Mouse (Mus musculus): ENCODE data around the gene Sptb. TPM values are rescaled to one million over a fixed set of nuclear protein-coding genes. Genes with fewer than 3 reads are reported as not detected.

Gene Sptb
- total RNA-seq, 2 experiments from 2014 or later: 75.3 to 82.1 TPM

DNA sequence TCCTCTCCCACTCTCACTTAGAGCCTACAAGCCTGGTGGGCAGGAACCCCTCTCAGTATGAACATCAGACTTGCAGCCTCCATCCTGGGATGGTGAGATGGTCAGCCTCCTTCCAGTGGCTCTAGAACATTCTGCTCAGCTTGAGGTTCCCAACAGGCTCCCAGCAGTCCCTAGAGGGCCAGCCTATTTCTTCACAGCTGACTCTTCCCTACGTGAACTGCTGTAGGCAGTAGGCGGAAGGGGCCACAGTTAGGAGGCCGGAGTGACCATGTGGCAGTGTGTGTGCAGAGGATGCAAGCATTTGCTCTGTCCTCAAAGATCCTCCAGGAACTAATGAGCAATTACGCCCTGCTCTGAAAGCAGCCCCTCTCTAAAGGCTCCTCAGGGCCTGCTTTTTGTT lies 92.2 kb downstream of the Sptb start:
- intact Hi-C loops (cut with DNase I): no loop called here

DNA sequence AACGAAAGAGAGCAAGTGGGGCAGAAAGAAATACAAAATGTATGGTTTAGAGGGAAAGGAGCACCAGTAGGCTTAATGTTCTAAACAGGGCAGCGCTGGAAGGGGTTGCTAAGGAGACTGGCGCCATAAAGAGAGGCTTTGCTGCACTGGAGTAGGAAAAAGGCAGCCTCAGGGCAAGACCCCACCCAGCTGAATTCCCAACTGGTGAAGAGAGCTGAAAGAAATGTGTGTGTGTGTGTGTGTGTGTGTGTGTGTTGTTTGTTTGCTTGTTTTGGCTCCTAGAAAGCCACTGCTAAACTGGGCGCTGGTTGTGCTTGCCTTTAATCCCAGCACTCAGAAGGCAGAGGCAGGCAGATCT lies 94.8 kb downstream of the Sptb start:
- no peak for DNase-seq (ENCODE audit: low spot score in 2 of 2)
- intact Hi-C loops (cut with DNase I): no loop called here

More for the DNA sequence above, 92.2 kb downstream of the Sptb start:
- DNase-seq (ENCODE audit: low spot score in 2 of 2): no peak

DNA sequence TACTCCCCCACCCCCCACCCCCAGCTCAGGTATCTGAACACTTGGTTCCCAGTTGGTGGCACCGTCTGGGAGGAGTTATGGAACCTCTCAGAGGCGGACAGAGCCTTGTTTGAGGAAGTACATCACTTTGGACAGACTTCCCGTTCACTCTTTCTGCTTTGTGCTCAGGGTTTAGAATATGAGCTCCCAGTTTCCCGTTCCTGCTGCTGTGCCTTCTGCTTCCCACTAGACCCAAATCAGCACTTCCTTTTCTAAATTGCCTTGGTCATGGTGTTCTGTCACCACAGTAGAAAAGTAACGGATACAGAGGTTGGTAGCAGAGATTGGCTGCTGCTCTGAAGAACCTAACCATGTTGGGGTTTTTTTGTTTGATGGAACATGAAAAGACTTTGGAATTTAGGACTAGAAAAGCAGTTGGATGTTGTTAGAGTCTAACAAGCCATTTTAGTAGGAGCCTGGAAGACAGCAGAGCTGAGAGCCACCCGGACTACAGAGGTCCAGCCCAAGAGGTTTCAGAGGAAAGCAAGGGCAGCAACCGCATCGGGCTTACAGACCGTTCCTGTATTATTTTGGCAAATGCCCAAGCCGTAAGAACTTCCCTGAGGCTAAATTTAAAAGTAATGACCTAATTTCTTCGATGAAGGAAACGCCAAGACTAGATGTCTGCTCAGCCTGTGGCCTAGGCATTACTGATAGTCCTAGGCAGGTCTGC lies 95.3 kb downstream of the Sptb start:
- no peak for DNase-seq (ENCODE audit: low spot score in 2 of 2)

DNA sequence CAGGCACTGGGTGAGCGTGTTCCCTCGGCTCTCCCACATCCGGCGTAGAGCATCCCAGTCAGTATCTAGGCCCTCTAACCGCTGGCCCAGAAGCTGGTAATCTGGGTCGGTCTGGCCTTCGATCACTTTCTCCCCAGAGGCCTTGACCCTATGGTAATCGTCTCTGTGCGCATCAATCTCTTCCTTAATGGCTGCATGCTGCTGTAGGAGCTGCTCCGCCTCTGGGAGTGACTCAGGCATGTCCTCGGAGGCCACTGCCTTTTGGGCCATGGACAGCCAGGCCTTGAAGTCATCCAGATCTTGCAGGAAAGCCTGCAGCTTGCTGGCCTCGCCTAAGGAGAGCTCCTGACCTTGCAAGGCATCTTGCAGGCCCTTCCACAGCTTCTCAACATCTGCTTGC lies 97.7 kb downstream of the Sptb start:
- no peak for DNase-seq (ENCODE audit: low spot score in 2 of 2)
- intact Hi-C loops (cut with DNase I): no loop called here

More for the DNA sequence above, 95.3 kb downstream of the Sptb start:
- intact Hi-C loops (cut with DNase I): no loop called here

DNA sequence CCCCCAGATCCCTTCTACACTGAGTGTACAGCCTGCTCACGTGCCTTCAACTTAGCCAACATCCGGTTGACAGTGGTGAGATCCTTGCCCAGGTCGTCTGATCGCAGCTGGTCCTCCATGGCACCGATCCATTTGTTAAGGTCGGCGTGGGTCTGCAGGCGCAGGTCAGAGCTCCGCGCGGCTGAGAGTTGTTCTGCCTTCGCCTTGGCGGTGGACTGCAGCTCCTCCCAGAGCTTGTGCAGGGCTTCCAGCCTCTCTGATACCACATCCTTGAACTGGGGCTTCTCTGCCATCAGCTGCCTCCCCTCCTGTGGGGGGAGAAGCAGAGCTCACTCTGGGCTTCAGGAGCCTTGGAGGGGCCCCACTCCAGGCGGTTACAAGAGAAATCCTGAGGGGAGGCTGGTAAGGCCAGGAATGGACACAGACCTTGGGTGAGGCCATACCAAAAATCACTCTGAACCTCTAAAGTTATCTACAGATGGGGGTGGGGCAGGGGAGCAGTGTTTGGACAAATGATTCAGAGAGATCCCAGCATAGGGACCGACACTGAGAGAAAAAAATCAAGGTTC lies 101.3 kb downstream of the Sptb start:
- DNase-seq (ENCODE audit: low spot score in 2 of 2): no peak
- intact Hi-C loops (cut with DNase I): no loop called here

DNA sequence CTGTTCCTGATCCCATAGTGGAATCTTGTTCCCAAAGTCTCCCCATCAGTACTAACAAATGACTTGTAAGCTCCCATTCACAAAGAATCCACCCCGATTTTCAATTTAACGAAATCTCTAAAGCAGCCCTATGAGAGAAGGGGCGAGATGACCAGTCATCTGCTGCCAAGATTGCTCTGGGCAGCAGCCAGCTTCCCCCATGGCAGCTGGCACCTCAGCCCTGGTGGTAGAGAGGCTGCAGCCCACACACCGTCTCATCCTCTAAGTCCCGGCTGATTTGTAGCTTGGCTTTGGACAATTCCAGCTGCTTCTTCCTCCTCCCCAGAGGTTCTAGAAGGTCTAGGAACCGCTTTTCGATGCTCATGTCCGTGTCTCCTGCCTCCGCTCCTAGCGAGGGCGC lies 102.1 kb downstream of the Sptb start:
- intact Hi-C loops (cut with DNase I): no loop called here
- DNase-seq (ENCODE audit: low spot score in 2 of 2): no peak

DNA sequence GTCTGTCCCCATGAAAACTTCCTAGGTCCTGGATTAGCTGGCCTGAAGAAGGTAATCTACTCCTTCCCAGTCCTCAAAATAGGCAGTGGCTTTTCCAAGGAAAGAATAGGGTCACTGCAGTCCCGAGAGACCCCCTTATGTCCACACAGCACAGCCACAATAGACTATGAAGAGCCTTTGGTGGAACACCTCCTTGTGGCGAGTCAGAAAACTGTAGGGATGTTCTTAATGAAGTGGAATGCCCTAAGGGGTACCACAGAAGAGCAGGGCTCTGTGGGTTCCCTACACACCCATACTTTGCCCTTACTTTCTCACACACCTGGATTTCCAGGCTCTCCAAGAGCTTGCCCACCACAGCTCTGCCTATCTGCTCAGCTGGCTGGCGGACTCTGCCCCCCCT lies 104.5 kb downstream of the Sptb start:
- intact Hi-C loops (cut with DNase I): no loop called here
- DNase-seq (ENCODE audit: low spot score in 2 of 2): no peak

DNA sequence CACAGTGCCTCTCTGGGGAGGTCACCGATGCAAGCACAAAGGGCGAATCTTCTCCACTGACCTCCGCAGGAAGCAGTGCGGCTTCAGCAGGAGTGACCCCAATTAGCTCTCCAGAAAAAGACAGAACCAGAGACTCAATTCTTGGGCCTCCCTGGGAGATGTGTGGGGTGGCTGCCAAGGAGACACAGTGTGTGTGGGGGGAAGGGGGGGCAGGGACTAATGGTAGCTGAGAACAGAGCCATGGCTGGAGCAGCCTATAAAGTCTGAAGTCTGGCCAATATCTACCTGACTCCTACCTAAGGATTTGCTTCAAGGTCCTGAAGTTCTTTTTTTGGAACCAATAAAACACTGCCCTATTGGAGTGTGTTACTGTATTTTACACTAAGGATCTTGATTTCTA lies 105.8 kb downstream of the Sptb start:
- no peak for DNase-seq (ENCODE audit: low spot score in 2 of 2)
- intact Hi-C loops (cut with DNase I): no loop called here

DNA sequence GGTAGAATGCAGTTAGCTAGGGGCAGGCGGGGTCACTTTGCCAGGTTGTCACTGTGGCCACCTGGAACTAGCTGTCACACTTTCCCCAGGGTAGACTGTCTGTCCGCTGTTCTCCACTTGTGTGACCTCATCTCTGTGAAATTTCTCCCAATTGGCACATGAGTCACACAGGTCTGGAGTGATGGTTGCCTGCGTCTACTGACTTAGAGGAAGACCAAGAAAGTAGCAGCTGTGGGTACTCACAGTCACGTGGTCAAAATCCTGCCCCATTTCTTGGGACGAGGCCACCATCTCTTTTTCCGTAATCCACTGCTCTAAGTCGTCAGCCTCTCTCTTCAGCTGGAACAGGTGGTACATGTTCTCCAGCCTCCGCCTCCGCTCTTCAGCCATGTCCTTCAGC lies 106.6 kb downstream of the Sptb start:
- intact Hi-C loops (cut with DNase I): no loop called here
- peak in 1 of 2 experiments; percentile 47 for DNase-seq (ENCODE audit: low spot score in 2 of 2)

DNA sequence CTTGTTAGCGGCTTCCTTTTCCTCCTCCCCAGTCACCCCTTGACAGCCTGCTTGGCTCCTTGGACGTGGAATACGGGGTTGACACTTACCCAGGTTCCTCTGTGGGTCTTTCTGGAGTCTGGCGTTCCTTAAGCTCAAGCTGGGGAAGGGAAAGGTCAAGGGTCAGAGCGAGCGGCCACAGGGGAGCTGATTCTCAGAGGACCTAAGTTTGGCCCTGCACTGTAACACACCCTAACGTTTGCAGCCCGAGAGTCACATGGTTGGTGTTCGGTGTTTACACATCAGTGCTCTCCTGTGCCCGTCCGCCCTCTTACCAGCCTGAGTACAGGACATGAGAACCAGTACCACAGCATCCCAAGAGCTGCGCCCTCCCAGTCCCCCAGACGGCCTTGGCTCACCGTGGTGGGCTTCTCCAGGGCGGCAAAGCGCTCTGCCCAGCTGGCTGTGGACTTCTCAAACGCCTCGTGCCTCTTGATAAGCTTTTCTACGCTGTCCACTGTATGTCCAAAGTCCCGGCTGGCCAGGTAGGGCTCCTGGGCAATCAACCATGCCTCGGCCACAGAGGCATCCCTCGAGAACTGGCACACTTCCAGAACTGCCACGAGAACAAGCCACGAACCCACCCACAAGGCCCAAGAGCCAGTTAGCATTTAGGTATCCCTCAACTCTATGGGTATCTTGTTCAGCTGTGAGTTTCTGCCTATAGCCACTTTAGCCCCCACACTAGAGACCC lies 112.0 kb downstream of the Sptb start:
- intact Hi-C loops (cut with DNase I): loop anchor here (5.0 kb wide), 1 partner anchor 191 kb away; no protein-coding TSS in a partner anchor
- no peak for DNase-seq (ENCODE audit: low spot score in 2 of 2)

DNA sequence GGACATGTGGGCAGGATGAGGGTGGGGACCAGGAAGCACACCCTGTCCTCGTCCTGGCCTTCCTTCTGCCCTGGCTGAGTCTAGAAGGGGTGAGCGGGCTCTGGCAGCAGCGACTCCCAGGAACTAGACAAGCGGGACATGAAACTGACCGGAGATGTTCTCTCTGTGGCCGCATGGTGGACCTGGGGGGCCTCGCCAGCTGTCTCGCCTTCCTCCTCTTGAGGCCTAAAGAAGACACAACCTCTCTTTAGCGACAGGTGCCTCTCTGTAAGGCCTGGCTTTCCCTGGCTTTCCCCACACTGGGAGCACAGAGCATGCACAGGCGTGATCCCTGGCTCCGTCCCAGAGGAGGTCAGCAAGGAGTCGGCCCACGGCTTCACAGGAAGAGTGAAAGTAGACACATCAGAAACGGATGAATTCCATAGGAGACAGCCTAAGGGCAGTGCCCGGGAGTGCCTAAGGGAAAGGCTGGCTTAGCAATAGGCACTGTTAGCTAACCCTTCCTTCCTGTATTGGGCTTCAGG lies 112.7 kb downstream of the Sptb start:
- intact Hi-C loops (cut with DNase I): loop anchor here (5.0 kb wide), 1 partner anchor 190 kb away; no protein-coding TSS in a partner anchor

DNA sequence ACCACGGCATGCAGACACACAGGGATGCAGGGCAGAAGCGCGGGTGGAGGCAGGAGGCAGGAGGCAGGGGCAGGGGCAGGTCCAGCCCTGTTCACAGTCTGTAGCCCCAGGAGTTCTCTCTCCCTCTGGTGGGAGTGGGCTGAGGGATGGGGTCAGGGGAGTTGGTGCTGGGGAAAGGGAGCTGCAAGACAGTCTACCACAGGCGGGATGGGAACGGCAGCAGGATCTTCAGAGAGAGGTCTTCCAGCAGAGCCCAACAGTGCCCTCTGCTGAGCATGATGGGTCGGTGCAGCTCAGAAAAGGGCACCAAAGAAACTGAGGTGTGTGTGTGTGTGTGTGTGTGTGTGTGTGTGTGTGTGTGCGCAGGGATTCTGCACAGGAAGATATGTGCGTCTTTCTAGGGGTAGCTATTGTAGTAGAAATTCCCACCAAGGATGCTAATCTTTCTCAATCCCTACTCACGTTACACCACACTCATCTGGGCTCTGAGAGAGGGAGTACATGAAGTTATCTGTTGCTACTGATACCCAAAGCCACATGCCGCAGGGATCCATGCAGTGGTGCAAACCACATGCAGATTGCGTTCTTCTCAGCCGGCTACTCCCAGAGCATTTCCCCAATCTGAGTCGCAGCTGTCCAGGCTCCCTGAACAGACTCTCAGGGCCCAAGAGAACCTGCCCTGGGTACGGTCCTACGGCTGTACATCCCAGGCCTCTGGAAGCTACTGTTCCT lies 113.9 kb downstream of the Sptb start:
- intact Hi-C loops (cut with DNase I): loop anchor here (1.0 to 5.0 kb wide), 2 partner anchors 100 to 189 kb away; no protein-coding TSS in a partner anchor

More for the DNA sequence above, 112.7 kb downstream of the Sptb start:
- DNase-seq (ENCODE audit: low spot score in 2 of 2): no peak

DNA sequence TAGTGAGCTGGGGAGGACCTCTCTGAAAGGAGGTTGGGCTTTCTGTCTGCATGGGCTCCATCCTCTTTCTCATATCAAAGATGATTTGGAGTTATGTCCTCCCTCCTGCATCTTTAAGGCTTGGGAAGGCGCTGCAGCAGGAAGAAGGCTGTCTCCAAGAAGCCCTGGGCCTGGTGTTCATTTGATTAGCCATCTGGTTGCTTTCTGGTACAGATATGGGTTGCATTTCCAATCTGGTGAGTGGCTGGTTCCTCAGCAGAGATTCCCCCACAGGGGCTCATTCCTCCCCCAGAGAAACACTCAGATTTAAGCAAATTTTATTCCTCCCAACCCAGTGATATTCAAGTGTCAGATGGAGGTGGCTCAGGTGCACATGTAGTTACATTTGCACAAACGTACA lies 114.5 kb downstream of the Sptb start:
- peak; percentile 31 to 72 for DNase-seq (ENCODE audit: low spot score in 2 of 2)
- intact Hi-C loops (cut with DNase I): loop anchor here (1.0 to 5.0 kb wide), 4 partner anchors 49 to 225 kb away; partner anchors contain the start of gene Zbtb1

More for the DNA sequence above, 113.9 kb downstream of the Sptb start:
- peak; percentile 80 to 88 for DNase-seq (ENCODE audit: low spot score in 2 of 2)

DNA sequence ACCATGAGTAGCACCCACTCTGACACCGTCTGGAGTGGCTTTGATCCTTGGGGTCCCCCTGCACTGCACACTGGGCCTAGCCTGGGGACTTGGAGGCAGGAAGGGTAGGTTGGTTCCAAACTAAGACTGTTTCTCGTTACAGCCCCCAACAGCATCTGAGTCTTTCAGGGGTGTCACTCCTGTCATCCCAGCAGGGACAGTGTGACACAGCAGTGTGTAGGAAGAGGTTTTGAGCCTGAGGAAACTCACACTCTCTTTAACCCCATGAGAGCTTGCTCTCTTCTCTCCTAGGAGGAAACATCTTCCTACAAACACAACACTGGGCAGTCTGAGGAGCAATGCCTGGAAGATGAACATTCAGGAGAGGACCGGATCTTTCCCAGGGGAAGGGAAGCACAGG lies 115.8 kb downstream of the Sptb start:
- intact Hi-C loops (cut with DNase I): loop anchor here (2.0 kb wide), 2 partner anchors 48 to 224 kb away; partner anchors contain the start of gene Zbtb1
- DNase-seq (ENCODE audit: low spot score in 2 of 2): peak in 1 of 2 experiments; percentile 27

DNA sequence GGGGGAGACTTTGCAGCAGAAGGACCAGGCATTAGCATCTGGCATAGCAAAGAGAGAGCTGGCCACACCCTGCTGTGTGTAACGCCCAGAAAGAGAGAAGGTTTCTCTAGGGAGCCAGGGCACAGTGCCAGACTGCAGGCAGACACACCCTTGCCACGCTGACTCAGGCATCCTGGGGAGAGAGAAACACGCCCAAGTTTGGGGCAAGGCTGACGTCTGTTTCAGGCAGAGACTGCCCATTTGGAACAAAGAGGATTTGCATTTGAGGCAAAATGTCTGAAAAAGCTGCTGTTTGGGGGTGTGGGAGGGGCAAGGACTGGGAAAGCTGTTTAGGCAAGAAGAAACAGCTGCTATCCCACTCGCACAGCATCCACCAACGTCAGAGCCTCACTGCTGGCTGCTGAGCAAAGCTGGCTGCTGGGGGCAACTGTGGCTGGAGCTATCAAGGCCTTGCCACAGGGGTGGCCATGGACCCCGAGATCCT lies 116.5 kb downstream of the Sptb start:
- intact Hi-C loops (cut with DNase I): loop anchor here (2.0 kb wide), 3 partner anchors 47 to 223 kb away; partner anchors contain the start of gene Zbtb1
- peak; percentile 74 to 94 for DNase-seq (ENCODE audit: low spot score in 2 of 2)

DNA sequence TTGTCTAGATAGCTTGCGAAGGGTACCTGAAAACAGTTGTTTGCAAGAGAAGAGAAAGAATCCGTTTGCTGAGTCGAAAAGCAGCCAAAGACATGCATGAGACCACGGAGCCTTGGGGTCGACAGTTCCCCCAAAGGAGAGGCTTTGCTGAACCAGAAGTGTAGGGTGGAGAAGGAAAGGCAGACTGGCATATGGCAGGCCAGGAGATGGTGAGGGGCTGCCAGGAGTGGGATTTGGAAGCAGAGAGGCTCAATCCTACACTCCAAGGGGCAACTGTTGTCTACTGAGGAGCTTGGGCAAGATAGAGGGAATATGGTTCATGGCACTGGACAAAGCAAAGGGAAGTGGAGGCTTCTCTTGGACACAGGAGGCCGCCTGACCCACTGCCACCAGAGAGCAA lies 117.1 kb downstream of the Sptb start:
- DNase-seq (ENCODE audit: low spot score in 2 of 2): no peak
- intact Hi-C loops (cut with DNase I): loop anchor here (2.0 kb wide), 1 partner anchor 128 kb away; no protein-coding TSS in a partner anchor

DNA sequence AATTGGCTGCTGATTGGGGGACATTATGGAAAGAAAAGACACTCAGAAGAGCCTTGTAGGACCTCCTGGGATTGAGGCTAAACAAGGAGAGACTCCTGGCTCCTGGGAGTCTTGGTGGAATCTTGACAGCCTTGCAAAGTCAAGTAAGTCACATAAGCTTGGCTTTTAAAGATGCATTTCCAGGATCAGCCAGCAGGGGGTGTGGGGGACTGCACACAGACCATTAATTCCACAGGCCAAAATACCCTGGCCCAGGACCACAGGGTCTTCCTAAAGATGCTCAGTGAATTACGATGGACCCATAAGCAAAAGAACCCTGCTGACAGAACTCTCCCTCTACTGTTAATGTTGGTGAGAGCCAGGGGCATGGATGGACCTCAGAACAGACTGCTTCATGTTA lies 118.1 kb downstream of the Sptb start:
- intact Hi-C loops (cut with DNase I): loop anchor here (2.0 kb wide), 1 partner anchor 129 kb away; no protein-coding TSS in a partner anchor
- peak in 1 of 2 experiments; percentile 41 for DNase-seq (ENCODE audit: low spot score in 2 of 2)

DNA sequence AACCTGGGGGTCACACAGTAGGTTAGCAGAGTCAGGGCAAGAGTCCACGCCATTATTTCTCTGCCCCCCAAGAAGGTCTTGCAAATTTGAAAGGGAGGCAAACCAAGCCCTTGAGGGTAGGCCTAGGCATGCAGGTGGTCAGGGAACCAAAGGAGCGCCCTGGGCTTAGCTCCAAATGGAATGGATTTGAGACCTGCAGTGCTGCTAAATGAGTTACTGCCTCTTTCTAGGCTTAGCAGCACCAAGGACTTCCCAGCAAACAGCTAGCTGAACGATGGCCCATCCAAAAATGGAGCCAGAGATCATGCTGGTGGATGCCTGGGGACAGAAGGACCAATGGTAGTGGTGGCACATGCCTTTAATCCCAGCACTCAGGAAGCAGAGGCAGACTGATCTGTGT lies 119.3 kb downstream of the Sptb start:
- intact Hi-C loops (cut with DNase I): no loop called here
- no peak for DNase-seq (ENCODE audit: low spot score in 2 of 2)

DNA sequence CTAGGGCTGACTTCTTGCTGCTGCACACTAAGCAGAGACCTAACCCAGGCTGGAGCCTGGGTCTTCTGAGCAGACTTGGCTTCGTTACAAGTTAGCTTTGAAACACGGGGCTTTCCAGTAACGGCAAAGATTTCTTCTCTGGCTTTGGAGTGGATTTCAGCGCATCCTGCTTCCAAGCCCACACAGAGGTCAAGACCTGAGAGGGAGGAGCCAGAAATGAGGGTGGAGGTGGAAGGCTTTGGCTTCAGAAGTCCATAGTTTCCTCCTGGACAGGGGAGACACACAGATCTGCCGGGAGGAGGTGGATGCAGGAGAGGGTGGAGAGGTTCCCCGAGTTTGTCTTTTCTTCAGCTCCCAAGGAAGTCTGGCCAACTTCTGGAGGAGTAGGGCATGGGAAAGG lies 120.8 kb downstream of the Sptb start:
- no peak for DNase-seq (ENCODE audit: low spot score in 2 of 2)
- intact Hi-C loops (cut with DNase I): no loop called here

All from left cerebral cortex, postnatal 25 days (tissue).